Comparison of ENCODE assay signal across 12 mouse cellular contexts in the genomic region with DNA sequence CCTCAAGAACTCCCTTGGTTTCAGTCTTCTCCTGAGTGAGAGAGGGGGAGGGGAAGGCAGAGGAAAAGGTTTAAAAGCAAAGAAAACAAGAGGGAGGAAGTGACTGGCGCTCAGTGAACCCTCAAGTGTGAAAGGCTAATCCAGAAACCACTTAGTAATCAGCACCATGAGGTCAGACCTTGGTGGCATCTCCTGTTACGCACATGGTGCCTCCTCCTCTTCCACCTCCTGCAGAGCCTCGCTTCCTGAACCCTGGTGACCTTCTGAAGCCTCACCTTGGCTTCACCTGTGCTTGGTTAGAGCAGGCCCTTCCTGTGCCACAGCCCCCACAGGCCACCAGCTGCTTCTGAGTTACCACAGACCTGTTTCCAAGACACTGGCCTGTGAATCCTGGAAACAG. TPM values are rescaled to one million over a fixed set of nuclear protein-coding genes. Genes with fewer than 3 reads are reported as not detected.
DNase-seq lines count a peak whose midpoint lies in the region; ATAC-seq and TF ChIP-seq lines count a peak whose summit lies in the region.
"Had no signal": no experiment of that assay in that cellular context is flagged by ENCODE, and none has a peak within 500 bp of the region (broad histone marks: within the 10 kb centered on the region; RNA-seq: fewer than 3 reads in every experiment).

No protein-coding gene starts in this region.

- intact Hi-C loops in left cerebral cortex, postnatal 10 days (cut with DNase I), result no loop called here
- intact Hi-C loops in left cerebral cortex, adult 2 months (cut with DNase I), result no loop called here

- H3K36me3 ChIP-seq in heart, postnatal 0 days (replicated peaks; ENCODE audit: control insufficient read depth, insufficient read depth, low read length), result no peaks in the 10 kb centered on the region
- no peaks in the 10 kb centered on the region for H3K36me3 ChIP-seq in lung, embryonic 16.5 days (ENCODE audit: control insufficient read depth, insufficient read depth, low read length)

- TF ChIP-seq EP300 in heart, postnatal 0 days (IDR thresholded peaks at IDR 0.05; ENCODE audit: low read depth), result no peak

- no peak for ATAC-seq in heart, postnatal 0 days (ENCODE audit: insufficient read depth, low read depth)
- no peak for ATAC-seq in lung, embryonic 16.5 days (ENCODE audit: low read depth)
- ATAC-seq: forebrain, embryonic 13.5 days had no signal

- peaks cover 13% of the 10 kb centered on the region for H3K4me1 ChIP-seq in heart, postnatal 0 days (ENCODE audit: control insufficient read depth, insufficient read depth)
- peaks cover 10% of the 10 kb centered on the region; the same call in 1 of the 2 replicates for H3K4me1 ChIP-seq in lung, embryonic 16.5 days (replicated peaks; ENCODE audit: control insufficient read depth, insufficient read depth, low read length)
- H3K4me1 ChIP-seq: forebrain, embryonic 13.5 days had no signal

- no peak for DNase-seq in heart, postnatal 0 days (ENCODE audit: low spot score)
- DNase-seq in heart, adult 9 months (ENCODE audit: low spot score in 2 of 2), result no peak
- DNase-seq in ES-CJ7 (ENCODE audit: low read depth, low spot score), result peak; percentile 7
- DNase-seq in kidney, adult 11 months, result peak; percentile 88
- no peak for DNase-seq in left cerebral cortex, postnatal 10 days (ENCODE audit: extremely low spot score in 1 of 2, low spot score in 2 of 2)
- DNase-seq in left cerebral cortex, adult 11 months (ENCODE audit: low spot score), result no peak
- DNase-seq in left cerebral cortex, adult 2 months (ENCODE audit: extremely low spot score in 1 of 2, low spot score in 2 of 2), result no peak
- DNase-seq: adrenal gland, postnatal 10 days; cerebellum, postnatal 25 days; left cerebral cortex, postnatal 4 days had no signal

- no peak for TF ChIP-seq CTCF in heart, postnatal 0 days (IDR thresholded peaks at IDR 0.05; ENCODE audit: low read depth)
- no peak for TF ChIP-seq CTCF in left cerebral cortex, adult 2 months (IDR thresholded peaks at IDR 0.05)

- peak overlapping the region; percentile 2; the same call in 1 of the 2 replicates for H3K27ac ChIP-seq in heart, postnatal 0 days (ENCODE audit: low read depth)
- peak overlapping the region; percentile 73 for H3K27ac ChIP-seq in lung, embryonic 16.5 days (ENCODE audit: low read length)
- no peak overlapping the region for H3K27ac ChIP-seq in left cerebral cortex, adult 2 months
- H3K27ac ChIP-seq: forebrain, embryonic 13.5 days had no signal

- no peak overlapping the region for H3K4me3 ChIP-seq in heart, postnatal 0 days (ENCODE audit: low read depth, low read length)
- H3K4me3 ChIP-seq in lung, embryonic 16.5 days (ENCODE audit: low read length), result no peak overlapping the region
- H3K4me3 ChIP-seq in left cerebral cortex, adult 2 months, result no peak overlapping the region
- H3K4me3 ChIP-seq: forebrain, embryonic 13.5 days had no signal

- no peak overlapping the region for H3K4me2 ChIP-seq in heart, postnatal 0 days (ENCODE audit: low read depth, low read length)
- no peak overlapping the region for H3K4me2 ChIP-seq in lung, embryonic 16.5 days (ENCODE audit: low read depth, low read length)
- H3K4me2 ChIP-seq: forebrain, embryonic 13.5 days had no signal

- H3K27me3 ChIP-seq in heart, postnatal 0 days (ENCODE audit: control insufficient read depth, insufficient read depth, low read length), result no peaks in the 10 kb centered on the region
- no peaks in the 10 kb centered on the region for H3K27me3 ChIP-seq in lung, embryonic 16.5 days (ENCODE audit: control insufficient read depth, insufficient read depth, low read depth, low read length)
- H3K27me3 ChIP-seq: forebrain, embryonic 13.5 days had no signal

- no peaks in the 10 kb centered on the region for H3K9me3 ChIP-seq in heart, postnatal 0 days (replicated peaks; ENCODE audit: control insufficient read depth, low read length)
- no peaks in the 10 kb centered on the region for H3K9me3 ChIP-seq in lung, embryonic 16.5 days (ENCODE audit: control insufficient read depth, low read length)
- H3K9me3 ChIP-seq: forebrain, embryonic 13.5 days had no signal

- WGBS in heart, postnatal 0 days, result 46% methylated on average over 3 of the region's 3 CpGs
- WGBS in lung, embryonic 16.5 days, result 45% methylated on average over 3 of the region's 3 CpGs

- no peak overlapping the region for H3K9ac ChIP-seq in heart, postnatal 0 days (replicated peaks; ENCODE audit: low read depth, low read length)
- no peak overlapping the region for H3K9ac ChIP-seq in lung, embryonic 16.5 days (ENCODE audit: low read length)
- H3K9ac ChIP-seq: forebrain, embryonic 13.5 days had no signal

RNA-seq across cellular contexts. Expression of a gene that starts 2.2 kb away (rescaled TPM):
- total RNA-seq in heart, postnatal 0 days (2014; rRNA removed; ENCODE audit: low replicate concordance), result 0.08 and 0.46 TPM in 2 replicates
- polyA plus RNA-seq in heart, postnatal 0 days (2015; fragmentation: Nextera tagmentation; extraction: Ambion mirVana), result 2.8 and 3.2 TPM in 2 replicates
- 3.3 and 3.6 TPM in 2 replicates for polyA plus RNA-seq in lung, embryonic 16.5 days (2015; fragmentation: Nextera tagmentation; extraction: Ambion mirVana)
- total RNA-seq in left cerebral cortex, postnatal 10 days (2021), result under 1 TPM; 0.61 to 0.84 TPM
- total RNA-seq in left cerebral cortex, adult 2 months (2021), result under 1 TPM; 0.23 to 0.72 TPM

Comparison
In these comparisons a context has a peak if more than half of its experiments do, and no peak if none do; other contexts are left out.
1. DNase-seq: peak in ES-CJ7 (single experiment) and kidney, adult 11 months (single experiment); none in heart, postnatal 0 days (single experiment), heart, adult 9 months (0 of 2), left cerebral cortex, postnatal 10 days (0 of 2), left cerebral cortex, adult 11 months (single experiment) and left cerebral cortex, adult 2 months (0 of 2).